Mouse (Mus musculus) adrenal gland, postnatal 25 days (tissue): ENCODE results near the gene Zfp541. TPM values are rescaled to one million over a fixed set of nuclear protein-coding genes. Genes with fewer than 3 reads are reported as not detected.

Experiments used
- DNase-seq: peaks from one replicate; pipeline ENCODE4 v3.0.0; 2021; ENCODE audit warnings: mixed read lengths
- total RNA-seq: library from RNA; stranded (reverse); gene quantifications from 2 replicates; pipeline ENCODE4 v1.2.3, GENCODE M21; 2021

The Zfp541 gene
- total RNA-seq, 1 experiment from 2014 or later = 0.21 TPM

- DNase-seq = no peak
Observed at GRCm38 (mm10) chr7:16080581-16080980, 19.0 kb downstream of the Zfp541 start.

DNA sequence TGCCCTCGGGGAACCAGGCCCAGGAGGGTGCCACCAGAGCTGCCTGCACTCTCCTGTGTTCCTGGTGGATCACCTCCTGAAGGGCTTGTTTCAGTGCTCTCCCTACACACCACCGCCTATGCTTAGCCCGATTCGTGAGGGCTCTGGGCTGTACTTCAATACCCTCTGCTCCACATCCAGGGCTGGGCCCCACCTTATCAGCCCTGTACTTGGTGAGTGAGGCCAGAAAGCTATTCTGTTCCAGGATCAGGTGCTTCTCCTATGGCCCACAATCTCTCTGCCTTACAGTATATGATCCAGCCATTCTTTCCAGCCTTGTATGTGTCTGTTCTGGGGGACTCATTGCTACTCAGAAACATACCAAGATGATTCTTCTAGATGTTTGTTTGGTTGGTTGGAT, 21.7 kb downstream of the Zfp541 start:
- DNase-seq = no peak

DNA sequence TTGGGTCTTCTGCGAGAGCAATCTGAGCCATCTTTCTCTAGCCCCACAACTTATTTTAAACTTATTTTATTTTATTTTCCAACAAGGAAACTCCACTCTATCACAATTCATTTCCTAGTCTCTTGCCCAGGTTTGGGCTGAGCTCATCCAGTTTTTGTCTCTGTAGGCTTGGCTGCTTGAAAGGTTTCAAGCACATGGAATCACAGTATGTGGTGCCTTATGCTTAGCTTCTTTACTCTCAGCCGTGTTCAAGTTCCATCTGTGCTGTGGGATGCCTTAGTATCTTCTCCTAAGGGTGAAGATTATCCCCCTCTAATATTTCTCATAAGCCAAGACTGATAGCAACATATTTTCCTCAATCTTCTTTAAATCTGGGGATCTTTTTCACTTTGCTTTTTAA, 26.0 kb downstream of the Zfp541 start:
- no peak for DNase-seq

DNA sequence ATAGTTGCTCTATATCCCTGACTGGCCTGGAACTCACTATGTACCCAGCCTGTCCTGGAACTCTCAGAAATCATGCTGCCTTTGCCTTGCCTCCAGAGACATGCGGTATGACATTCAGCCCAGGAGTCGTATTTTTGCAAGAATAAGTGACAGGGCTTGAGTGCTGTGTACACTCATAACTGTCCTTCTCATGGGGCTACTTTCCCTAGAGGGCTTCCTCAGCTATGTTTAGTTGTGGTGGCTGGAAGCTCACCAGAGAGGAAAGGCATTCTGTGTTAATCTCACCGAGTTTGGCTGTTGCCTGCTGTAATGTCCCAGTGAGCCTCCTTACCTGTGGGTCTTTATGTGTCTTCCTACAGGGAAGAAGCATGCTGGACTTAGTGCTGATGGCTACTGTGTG, 33.0 kb downstream of the Zfp541 start:
- DNase-seq = no peak

- DNase-seq = peak; percentile 99
Observed at GRCm38 (mm10) chr7:16098021-16099017, 36.7 kb downstream of the Zfp541 start, which contains the start of gene Napa. Napa (plus strand) TSS chr7:16098458.

DNA sequence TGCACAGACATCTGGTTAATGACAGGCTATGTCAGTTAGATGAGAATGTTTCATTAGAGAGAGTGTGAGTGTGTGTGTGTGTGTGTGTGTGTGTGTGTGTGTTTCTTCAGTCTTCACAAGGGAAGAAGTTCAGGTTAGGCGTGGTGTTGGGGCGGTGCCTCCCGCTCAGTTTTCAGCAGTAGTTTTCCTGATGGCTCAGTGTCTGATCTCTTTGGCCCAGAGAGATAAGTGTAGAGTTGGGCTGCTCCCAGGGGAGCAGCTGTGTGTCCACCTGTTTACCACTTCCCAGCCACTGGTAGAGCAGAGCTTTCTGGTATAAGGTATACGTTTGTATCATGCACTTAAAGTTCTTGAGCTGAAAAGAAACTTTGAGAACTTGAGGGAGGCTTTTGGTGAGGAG, 38.3 kb downstream of the Zfp541 start:
- DNase-seq = no peak

- no peak for DNase-seq
Observed at GRCm38 (mm10) chr7:16101081-16101480, 39.5 kb downstream of the Zfp541 start.

DNA sequence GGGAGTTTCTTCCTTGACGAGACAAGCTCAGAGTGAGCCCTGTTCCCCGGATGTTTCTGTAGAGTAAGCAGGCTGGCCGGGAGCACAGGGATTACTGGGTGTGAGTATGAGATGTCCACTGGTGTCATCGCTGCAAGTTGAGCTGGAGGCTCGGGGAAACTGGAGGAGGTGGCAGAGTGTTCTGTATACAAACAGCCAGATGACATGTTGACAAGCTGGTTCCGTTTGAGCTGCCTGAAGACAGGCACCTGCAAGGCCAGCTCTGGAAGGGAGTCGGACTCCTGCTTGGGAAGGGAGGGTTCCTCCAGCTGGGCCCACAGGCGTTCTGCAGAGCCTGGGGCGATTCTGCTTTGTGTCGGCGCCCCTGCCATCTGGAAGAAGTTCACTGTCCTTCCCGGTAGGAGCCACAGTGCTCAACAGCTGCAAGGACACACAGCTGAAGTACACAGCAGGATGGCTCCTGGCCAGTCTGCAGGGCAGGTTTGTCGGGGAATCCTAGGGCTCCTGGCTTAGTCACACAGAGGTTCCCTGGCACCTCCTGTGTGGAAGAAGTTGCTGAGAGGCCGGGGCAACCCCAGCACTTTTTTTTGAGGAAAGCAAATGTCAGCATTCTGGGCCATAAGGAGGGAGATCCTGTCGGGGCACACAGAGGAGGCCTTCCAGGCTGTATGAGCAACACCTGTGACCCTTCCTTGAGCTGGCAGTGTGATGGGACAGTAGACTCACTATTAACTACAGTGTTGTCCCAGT, 40.3 kb downstream of the Zfp541 start:
- no peak for DNase-seq

DNA sequence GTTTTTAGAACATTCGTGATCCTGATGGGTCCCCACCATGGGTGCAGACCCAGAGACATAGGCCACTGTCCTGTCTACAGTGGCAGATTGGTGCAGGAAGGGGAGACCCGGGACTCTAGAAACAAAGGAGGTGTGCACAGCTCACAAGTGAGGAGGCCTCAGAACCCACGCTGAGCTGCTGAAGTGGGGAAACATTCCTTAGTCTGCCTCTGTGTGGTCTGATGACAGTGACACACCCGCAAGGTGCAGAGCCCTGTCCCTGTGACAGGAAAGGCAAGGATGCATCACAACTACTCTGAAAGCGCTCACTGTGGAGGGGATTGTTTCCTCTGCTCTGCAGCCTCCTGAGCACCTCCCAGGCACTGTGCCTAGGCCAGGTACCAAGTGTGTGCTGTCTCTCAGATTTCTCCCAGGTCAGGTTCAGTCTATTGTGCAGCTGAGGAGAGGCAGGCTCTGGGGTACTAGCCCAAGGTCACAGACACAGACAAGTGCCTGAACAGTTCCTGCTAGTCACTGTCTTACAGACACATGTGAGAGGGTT, 41.1 kb downstream of the Zfp541 start:
- no peak for DNase-seq

GRCm38 (mm10) chr7:16103760-16104159, 42.1 kb downstream of the Zfp541 start:
- DNase-seq = no peak

DNA sequence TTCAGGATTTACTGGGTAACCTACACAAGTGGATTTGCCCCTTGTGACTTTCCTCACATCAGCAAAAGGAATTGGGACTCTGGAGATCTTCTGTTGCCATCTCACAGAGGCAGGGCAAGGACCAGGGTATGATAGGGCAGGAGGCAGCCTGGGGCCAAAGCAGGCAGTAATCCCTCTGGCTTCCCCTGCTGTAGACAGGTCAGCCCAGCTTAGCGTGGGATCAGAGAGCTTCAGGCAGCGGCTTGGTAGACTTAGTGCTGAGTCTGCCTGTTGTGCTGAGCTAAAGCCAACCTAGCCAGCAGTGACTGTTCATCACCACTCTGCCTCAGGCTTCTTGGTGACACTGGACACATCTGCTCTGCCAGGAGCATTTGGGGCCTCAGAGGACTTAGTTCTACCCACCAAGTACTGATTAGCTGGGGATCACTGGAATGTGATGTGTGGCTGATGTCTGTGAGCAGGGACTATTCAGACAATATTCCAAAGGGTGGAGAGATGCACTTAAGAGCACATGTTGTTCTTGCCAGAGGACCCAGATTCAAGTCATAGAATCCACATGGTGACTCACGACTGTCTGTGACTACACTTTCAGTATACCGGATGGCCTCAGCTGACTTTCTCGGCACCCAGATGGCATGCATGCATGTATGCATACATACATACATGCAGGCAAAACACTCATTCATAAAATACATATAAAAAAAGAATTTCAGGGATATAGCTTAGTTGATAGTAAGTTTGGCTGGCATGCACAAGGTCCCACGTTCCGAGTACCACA, 43.2 kb downstream of the Zfp541 start:
- no peak for DNase-seq

DNA sequence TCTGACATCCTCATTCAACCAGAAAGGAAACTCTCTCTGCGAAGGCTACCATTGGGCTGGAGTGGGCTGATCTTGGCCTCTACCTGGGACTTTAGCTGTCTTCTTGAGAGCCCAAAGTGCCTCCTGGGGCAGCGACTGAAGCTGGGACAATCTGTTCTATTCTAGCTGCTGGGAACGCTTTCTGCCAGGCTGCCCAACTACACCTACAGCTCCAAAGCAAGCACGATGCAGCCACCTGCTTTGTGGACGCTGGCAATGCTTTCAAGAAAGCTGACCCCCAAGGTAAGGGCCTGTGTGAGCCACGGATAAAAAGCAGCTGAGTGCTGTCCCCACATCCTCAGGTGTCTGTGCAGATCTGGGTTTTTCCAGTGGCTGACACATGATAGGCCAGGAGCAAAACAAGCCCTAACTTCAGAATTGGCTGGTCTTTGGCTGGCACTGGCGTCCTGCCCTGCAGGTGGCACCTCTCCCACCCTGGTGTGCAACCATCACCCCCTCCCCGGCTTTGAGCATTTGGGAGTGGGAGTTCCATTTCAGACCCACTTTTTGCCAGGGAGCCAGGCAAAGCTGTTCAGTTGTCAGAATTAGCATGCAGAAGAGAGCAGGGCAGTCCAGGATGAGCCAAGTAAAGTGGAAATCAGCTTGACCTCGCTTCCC, 47.4 kb downstream of the Zfp541 start:
- DNase-seq = no peak

DNA sequence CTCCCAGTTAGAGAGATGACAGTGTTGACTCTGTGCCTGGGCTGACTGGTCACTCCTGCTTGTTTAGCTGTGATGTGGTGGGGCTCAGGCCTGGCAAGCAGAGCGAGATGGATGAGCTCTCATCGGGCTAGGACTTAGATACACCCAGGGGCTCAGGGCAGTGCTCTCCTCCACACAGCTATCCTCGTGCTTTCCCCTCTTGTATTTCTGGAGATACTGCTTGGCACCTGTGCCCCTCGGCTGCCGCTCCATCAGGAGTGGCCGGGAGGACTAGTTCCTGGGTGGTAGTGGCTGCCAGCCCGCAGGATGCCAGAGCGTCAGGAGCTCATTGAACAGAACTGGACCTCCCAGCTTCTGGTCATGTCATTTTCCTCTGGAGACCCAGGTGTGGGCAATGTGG, 48.5 kb downstream of the Zfp541 start:
- no peak for DNase-seq

DNA sequence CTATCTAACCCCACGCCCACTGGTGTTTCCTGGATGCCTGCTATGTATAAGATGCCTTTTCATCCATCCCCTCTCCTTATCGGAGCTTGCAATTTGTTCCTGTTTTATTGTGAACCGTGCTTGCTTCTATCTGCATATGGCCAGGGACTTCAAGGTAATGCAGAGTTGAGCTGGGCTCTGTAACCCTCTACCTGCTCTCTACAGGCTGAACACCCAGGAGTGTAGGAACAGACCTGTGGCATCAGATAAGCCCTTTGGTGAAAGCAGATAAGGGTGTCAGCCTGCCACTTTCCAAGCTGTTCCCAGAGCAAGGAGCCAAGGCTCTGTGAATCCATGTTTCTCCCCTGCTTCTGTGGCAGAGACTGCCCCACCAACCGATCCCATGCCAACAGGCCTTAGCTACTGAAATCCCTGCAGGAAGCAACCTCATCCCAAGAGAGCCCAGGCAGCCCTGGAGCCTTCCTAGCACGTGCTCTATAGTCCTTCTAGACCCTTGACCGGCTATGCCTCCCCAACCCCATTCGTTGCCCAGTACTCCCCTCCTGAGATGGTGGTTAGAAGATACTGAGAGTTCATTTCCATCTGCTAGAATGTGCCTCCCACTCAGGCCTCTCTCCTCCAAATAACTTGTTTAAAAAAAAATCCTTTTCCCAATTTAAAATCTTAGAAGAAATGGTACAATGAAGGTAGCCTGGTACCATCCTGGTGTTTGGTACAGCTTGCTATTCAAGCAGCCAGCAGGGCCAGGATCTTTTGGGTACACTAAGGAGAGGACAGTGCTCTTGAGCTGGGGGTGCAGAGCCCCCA, 49.9 kb downstream of the Zfp541 start:
- DNase-seq = no peak

DNA sequence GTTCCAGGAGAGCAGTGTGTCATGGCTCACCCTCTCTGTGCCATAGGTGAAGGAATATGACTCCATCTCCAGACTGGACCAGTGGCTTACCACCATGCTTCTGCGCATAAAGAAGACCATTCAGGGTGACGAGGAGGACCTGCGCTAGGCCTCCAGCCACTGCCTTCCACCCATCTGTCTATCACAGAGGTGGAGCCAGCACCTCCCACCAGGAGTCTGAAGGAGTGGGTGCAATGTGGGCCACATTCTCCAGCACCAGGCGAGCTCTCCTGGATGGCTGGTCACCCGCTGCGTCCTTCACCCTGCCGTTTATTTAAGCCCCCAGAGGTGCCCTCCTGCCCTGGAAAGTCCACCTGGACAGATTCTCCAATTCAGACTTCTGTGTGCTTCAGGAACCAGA, 54.8 kb downstream of the Zfp541 start:
- DNase-seq = no peak

DNA sequence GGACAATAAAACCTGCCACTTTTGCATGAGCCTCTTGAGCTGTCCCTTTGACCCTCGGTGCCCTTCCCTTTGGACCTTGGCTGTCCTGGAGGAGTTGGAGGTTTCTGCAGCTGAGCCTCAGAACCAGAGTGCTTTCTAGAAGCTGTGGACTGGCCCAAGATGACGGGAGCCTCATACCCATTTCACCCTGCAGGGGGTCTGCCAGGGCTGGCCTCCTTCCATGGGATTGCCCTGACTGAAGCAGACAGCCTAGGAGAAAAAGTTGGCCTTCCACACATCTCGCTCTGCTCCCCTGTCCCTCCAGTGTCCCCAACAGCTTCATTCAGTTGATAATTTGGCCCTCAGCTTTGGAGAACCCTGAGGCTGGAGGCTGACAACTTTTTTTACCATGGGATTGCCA, 55.5 kb downstream of the Zfp541 start:
- no peak for DNase-seq

DNA sequence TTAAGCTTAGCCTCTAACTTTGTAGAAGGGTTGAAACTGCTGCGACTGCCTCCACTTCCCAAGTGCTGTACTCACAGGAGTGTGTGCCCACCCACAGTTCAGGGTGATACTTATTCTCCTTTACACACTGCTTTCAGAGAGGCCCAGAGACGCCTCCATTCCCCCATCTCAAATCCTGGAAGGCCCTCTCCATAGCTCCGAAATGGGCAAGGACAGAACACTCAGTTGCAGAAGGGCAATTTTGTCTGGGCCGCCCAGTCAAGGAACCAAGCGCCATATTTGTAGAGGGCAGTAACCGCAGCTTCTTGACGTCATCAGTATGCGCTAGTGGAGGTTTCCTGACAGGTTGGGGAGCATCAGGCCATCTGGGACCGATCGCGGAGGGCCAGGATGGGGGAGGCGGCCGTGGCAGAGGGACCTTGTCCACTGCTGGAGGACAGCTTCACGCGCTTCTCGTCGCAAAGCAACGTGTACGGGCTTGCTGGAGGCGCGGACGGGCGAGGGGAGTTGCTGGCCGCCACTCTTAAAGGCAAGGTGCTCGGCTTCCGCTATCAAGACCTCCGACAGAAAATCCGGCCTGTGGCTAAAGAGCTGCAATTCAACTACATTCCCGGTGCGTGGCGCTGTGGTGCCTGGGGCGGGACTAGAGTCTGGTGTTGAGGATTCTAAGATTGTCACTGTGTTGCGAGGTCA, 58.1 kb downstream of the Zfp541 start, which contains the start of gene Kptn:
Gene Kptn (plus strand): TSS at position 327 of the 693 bp plus-strand sequence.
- peak; percentile 89 for DNase-seq

DNA sequence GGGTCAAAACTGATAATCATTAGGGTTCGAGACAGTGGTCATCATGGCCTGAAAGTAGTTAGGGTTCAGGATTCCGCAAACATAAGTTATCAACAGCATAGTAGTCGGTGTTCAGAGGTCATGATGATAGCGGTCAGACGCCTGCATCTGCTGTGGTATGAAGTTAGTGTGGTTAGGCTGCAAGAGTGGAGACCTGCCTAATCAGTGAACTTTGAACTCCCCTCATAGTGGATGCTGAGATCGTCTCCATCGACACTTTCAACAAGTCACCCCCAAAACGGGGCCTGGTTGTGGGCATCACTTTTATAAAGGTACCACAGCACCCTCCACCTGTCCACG, 58.6 kb downstream of the Zfp541 start:
- no peak for DNase-seq

GRCm38 (mm10) chr7:16125829-16126228, 64.2 kb downstream of the Zfp541 start:
- no peak for DNase-seq

DNA sequence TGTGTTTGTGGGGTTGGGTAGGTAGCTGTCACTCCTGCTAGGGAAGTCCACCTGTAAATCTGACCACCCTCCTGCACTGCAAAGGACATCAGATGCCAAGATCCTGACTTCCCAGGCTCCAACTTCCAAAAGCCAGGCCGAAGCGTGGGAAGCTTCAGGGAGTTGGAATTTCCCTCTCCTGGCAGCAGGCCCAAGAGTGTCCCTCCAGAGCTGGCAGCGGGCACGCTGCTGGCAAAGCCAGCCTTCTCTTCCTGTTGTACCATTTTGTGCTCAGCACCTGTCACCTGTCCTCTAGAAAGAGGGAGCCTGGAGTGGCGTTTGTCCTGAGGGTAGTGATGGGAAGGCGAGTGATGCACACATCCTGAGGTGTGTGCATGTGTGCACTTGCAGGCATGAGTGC, 66.7 kb downstream of the Zfp541 start:
- peak; percentile 42 for DNase-seq
